Mouse (Mus musculus) lung, adult 2 months (tissue): ENCODE results near the gene Etfa.

ENCODE experiments used
- CTCF ChIP-seq: fragments of 200-500 bp; IDR thresholded peaks from 2 replicates; pipeline ENCODE4 v1.5.1; 2011; ENCODE audit warnings: mild to moderate bottlenecking, low read length, control low read depth; ENCODE audit not compliant: insufficient read depth
- POLR2A ChIP-seq: fragments of 200-500 bp; IDR thresholded peaks from 2 replicates; pipeline ENCODE4 v1.6.1; 2011; ENCODE audit warnings: low read depth, mild to moderate bottlenecking, control low read depth, low read length, borderline replicate concordance; ENCODE audit errors: extremely low read depth

- TF ChIP-seq CTCF (no peak), POLR2A (no peak)
Measured at GRCm38 (mm10) chr9:55540888-55541287, 28.8 kb upstream of the Etfa start.
